Mouse (Mus musculus): ENCODE measurements at regions not wholly inside any gene's neighbourhood (a gene's known extent, or its start where the extent isn't known, plus 50 kb on each side); places are given as distances from the start of the nearest gene placed in this dataset.

DNA sequence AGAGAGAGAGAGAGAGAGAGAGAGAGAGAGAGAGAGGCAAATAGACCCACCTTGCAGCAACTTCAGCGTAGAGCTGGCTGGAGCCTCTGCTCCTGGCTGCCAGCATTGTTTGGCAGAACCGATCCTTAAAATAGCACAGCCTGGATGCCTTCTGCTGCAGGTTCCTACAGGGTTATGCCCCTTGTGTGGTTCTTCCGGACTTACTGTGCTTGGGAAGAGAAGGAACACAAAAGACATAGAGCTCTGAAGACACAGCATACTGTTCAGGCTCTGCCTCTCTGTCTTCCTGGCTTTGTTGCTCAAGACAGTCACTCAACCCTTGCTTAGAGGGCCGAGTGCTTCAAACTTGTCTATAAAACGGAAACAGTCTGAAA is 86.2 kb upstream of the Slc25a26 start:
- Histone ChIP-seq H3K27ac (no peak overlapping the region), H3K9ac (no peak overlapping the region), H3K9me3 (no peaks in the 10 kb centered on the region), H3K4me2 (no peak overlapping the region), H3K4me1 (peaks cover 6% of the 10 kb centered on the region; the same call in 1 of the 2 replicates), H3K4me3 (no peak overlapping the region), H3K27me3 (no peaks in the 10 kb centered on the region), H3K36me3 (no peaks in the 10 kb centered on the region)
- no peak for ATAC-seq (ENCODE audit: insufficient number of reproducible peaks, low FRiP score, low TSS enrichment, low read depth)
- 59% methylated on average over 5 of the region's 5 CpGs for WGBS

- Histone ChIP-seq H3K27ac (no peak overlapping the region), H3K4me2 (no peak overlapping the region), H3K27me3 (no peaks in the 10 kb centered on the region), H3K9me3 (no peaks in the 10 kb centered on the region), H3K9ac (no peak overlapping the region), H3K36me3 (no peaks in the 10 kb centered on the region), H3K4me1 (peaks cover 6% of the 10 kb centered on the region; the same call in 1 of the 2 replicates), H3K4me3 (no peak overlapping the region)
- WGBS = 59% methylated on average over 10 of the region's 10 CpGs
- ATAC-seq (ENCODE audit: insufficient number of reproducible peaks, low FRiP score, low TSS enrichment, low read depth) = no peak
These were observed 86.7 kb upstream of the Slc25a26 start for GRCm38 (mm10) chr6:94413297-94413986.

DNA sequence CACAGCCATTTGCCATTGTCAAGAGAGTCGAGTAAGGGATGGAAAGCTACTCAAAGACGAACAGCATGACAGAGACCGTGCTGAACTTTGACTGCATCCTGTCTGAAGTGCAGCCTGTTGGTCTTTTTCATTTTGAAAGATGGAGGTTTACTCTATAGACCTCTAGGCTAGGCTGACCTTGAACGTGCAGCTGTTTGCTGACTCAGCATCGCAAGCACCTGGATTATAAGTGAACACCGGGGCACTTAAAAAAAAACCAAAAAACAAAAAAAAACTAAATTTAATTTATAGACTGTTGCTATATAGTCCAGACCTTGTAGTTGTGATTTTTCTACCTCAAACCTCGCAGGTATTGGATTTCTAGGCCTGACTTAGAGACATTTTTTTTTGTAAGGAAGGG is 87.8 kb upstream of the Slc25a26 start:
- ATAC-seq (ENCODE audit: insufficient number of reproducible peaks, low FRiP score, low TSS enrichment, low read depth) = no peak
- H3K4me3 ChIP-seq = no peak overlapping the region
- H3K27ac ChIP-seq = no peak overlapping the region
- WGBS = 89% methylated on average over 7 of the region's 7 CpGs
- H3K9me3 ChIP-seq = no peaks in the 10 kb centered on the region
- no peak overlapping the region for H3K4me2 ChIP-seq
- H3K27me3 ChIP-seq = no peaks in the 10 kb centered on the region
- no peak overlapping the region for H3K9ac ChIP-seq
- peaks cover 6% of the 10 kb centered on the region; the same call in 1 of the 2 replicates for H3K4me1 ChIP-seq
- H3K36me3 ChIP-seq = no peaks in the 10 kb centered on the region

GRCm38 (mm10) chr6:94410480-94410879 is 89.7 kb upstream of the Slc25a26 start:
- peaks cover 6% of the 10 kb centered on the region; the same call in 1 of the 2 replicates for H3K4me1 ChIP-seq
- no peak overlapping the region for H3K4me3 ChIP-seq
- WGBS = 65% methylated on average over 2 of the region's 2 CpGs
- no peaks in the 10 kb centered on the region for H3K27me3 ChIP-seq
- no peak overlapping the region for H3K27ac ChIP-seq
- ATAC-seq (ENCODE audit: insufficient number of reproducible peaks, low FRiP score, low TSS enrichment, low read depth) = no peak
- H3K4me2 ChIP-seq = no peak overlapping the region
- no peaks in the 10 kb centered on the region for H3K36me3 ChIP-seq
- H3K9me3 ChIP-seq = no peaks in the 10 kb centered on the region
- H3K9ac ChIP-seq = no peak overlapping the region

GRCm38 (mm10) chr6:94408996-94409395 is 91.1 kb upstream of the Slc25a26 start:
- H3K4me2 ChIP-seq = no peak overlapping the region
- WGBS = 86% methylated on average over 2 of the region's 2 CpGs
- H3K9me3 ChIP-seq = no peaks in the 10 kb centered on the region
- H3K36me3 ChIP-seq = no peaks in the 10 kb centered on the region
- H3K27ac ChIP-seq = no peak overlapping the region
- H3K4me1 ChIP-seq = peaks cover 6% of the 10 kb centered on the region; the same call in 1 of the 2 replicates
- ATAC-seq (ENCODE audit: insufficient number of reproducible peaks, low FRiP score, low TSS enrichment, low read depth) = no peak
- no peak overlapping the region for H3K9ac ChIP-seq
- H3K27me3 ChIP-seq = no peaks in the 10 kb centered on the region
- no peak overlapping the region for H3K4me3 ChIP-seq

GRCm38 (mm10) chr6:94407751-94408150 is 92.4 kb upstream of the Slc25a26 start:
- no peaks in the 10 kb centered on the region for H3K4me1 ChIP-seq
- no peak overlapping the region for H3K4me2 ChIP-seq
- 71% methylated on average over 4 of the region's 4 CpGs for WGBS
- no peaks in the 10 kb centered on the region for H3K36me3 ChIP-seq
- H3K27ac ChIP-seq = no peak overlapping the region
- no peak for ATAC-seq (ENCODE audit: insufficient number of reproducible peaks, low FRiP score, low TSS enrichment, low read depth)
- no peak overlapping the region for H3K9ac ChIP-seq
- H3K9me3 ChIP-seq = no peaks in the 10 kb centered on the region
- no peaks in the 10 kb centered on the region for H3K27me3 ChIP-seq
- no peak overlapping the region for H3K4me3 ChIP-seq

DNA sequence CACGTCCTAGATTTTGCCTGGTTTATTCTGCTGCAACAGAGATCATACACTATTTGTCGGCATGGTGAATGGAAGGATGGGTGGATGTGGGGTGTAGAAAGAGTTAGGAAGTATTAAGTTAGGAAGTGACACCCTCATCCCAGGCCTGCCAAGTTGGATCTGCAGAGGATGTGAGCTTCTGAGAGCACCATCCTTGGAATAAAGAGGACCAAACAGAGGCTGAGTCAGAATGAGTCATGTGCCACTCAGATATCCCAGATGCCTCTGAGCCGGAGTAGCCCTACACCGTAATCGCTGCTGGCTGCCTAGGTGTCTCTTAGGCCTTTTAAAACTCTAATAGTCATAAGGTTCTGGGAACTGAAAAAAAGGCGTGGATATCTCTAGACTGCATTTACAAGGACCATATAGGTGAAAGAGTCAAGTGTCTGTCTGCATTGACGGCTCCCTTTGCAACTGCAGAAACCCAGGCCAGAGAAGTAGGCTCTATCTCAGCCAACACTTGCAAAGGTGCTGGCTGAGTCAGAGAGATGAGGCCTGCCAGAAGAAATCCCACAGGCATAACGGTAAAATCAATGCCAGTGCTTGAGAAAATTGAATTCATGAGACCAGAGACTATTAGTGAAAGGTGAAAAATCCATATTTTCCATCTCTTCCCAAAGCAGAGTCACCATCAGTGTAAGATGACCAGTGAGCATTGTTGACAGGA is 94.6 kb upstream of the Slc25a26 start:
- H3K4me2 ChIP-seq = no peak overlapping the region
- 61% methylated on average over 8 of the region's 8 CpGs for WGBS

DNA sequence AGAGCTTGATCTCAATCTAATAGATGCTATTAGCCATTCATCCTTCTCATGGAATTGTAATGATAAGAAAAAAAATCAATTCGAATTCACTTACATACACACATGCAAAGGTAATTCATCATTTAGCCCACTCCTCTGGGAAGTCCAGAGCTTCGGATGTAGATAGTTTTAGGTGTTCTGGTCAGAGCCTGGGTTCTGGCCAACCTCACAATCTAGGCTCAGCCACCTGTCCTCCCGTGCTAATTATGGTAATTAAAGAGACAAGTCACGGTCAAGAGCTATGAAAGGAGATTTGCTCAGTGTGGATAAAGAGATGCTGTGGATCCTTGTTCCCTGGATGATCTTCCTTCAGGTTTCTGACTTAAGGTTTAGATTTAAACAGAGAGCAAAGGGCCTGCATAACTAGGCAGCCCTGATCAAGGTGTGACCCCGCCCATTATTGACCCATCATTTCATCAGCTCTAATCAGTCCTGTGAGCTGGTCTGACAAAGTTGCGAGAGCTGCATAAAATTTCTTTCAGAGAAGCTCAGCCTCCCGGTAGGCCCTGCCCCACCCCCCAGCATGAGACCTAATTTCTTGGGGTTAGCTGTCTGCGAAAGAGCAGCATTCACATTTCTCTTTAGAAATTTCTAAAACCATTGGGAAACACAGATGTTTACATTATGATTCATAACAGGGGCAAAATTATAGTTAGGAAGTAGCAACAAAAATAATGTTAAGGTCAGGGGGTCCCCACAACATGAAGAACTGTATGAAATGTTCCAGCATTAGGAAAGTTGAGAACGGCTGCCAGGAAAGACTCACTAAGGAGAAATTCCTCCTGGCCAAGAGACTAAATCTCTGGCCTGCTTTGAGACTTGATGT is 98.3 kb upstream of the Slc25a26 start:
- H3K9ac ChIP-seq = no peak overlapping the region
- WGBS = 53% methylated on average over 9 of the region's 9 CpGs
- ATAC-seq (ENCODE audit: insufficient number of reproducible peaks, low FRiP score, low TSS enrichment, low read depth) = no peak
- no peak overlapping the region for H3K4me2 ChIP-seq
- no peak overlapping the region for H3K4me3 ChIP-seq
- no peaks in the 10 kb centered on the region for H3K27me3 ChIP-seq
- peaks cover 18% of the 10 kb centered on the region for H3K4me1 ChIP-seq
- H3K36me3 ChIP-seq = no peaks in the 10 kb centered on the region
- no peak overlapping the region for H3K27ac ChIP-seq
- no peaks in the 10 kb centered on the region for H3K9me3 ChIP-seq

More for the DNA sequence above, 94.6 kb upstream of the Slc25a26 start:
- H3K36me3 ChIP-seq = no peaks in the 10 kb centered on the region
- H3K9ac ChIP-seq = no peak overlapping the region
- H3K9me3 ChIP-seq = no peaks in the 10 kb centered on the region
- no peak for ATAC-seq (ENCODE audit: insufficient number of reproducible peaks, low FRiP score, low TSS enrichment, low read depth)
- no peaks in the 10 kb centered on the region for H3K27me3 ChIP-seq
- peaks cover 15% of the 10 kb centered on the region for H3K4me1 ChIP-seq
- no peak overlapping the region for H3K4me3 ChIP-seq
- no peak overlapping the region for H3K27ac ChIP-seq

DNA sequence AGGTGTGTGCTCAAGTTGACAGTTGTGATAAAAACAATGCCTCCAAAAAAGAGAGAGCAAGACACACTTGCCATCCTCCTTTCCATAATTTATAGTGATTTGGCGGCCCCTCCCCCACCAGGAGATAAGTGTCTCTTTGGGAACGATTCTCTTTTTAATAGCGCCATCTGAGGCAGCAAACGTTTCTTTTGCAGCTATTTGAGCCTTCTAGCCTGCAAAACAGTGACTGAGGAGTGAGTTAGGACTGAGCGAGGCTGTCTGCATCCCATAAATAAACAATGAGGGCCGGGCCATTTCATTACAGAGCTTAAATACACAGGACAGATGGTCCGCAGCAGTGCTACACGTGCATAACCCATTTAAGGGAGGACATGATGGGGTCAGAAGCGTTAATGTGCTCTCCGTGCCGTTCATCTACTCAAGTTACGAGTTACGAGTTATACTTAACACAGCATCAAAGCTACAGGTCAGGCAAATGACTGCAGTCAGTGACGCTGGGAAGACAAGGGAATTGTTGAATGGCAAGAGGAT is 99.0 kb upstream of the Slc25a26 start:
- H3K36me3 ChIP-seq = no peaks in the 10 kb centered on the region
- WGBS = 9% methylated on average over 14 of the region's 14 CpGs
- H3K4me2 ChIP-seq = peak overlapping the region; percentile 37; the same call in 1 of the 2 replicates
- H3K4me1 ChIP-seq = peaks cover 18% of the 10 kb centered on the region
- H3K27ac ChIP-seq = no peak overlapping the region
- no peaks in the 10 kb centered on the region for H3K9me3 ChIP-seq
- no peak for ATAC-seq (ENCODE audit: insufficient number of reproducible peaks, low FRiP score, low TSS enrichment, low read depth)
- H3K4me3 ChIP-seq = peak overlapping the region; percentile 6
- H3K27me3 ChIP-seq = no peaks in the 10 kb centered on the region
- no peak overlapping the region for H3K9ac ChIP-seq

- ATAC-seq (ENCODE audit: insufficient number of reproducible peaks, low FRiP score, low TSS enrichment, low read depth) = no peak
- peak overlapping the region; percentile 6 for H3K4me3 ChIP-seq
- WGBS = 14% methylated on average over 13 of the region's 13 CpGs
These were observed 99.6 kb upstream of the Slc25a26 start for GRCm38 (mm10) chr6:94400471-94401051.

DNA sequence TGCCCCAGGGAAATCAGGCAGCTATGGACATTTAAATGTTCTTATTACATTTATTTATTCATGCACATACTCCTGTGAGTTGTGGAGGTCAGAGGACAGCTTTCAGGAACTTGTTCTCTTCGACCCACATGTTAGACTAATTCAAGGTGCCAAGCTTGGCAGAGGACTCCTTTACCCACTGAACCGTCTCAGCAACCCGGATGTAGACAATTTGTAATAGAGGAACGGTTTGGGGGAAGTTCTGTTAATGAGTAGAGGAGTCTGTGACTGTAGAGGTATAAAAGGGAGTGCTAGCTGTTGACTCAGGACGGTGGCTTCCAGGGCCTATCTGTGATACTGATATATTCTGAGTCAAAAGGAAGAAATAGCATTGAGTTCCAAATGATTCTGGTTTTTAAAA is 107.4 kb upstream of the Magi1 start:
- no peaks in the 10 kb centered on the region for H3K9me3 ChIP-seq
- no peaks in the 10 kb centered on the region for H3K36me3 ChIP-seq
- 47% methylated on average over 5 of the region's 5 CpGs for WGBS
- no peak overlapping the region for H3K27ac ChIP-seq
- ATAC-seq (ENCODE audit: insufficient number of reproducible peaks, low FRiP score, low TSS enrichment, low read depth) = no peak
- no peak overlapping the region for H3K4me3 ChIP-seq
- no peak overlapping the region for H3K9ac ChIP-seq
- H3K27me3 ChIP-seq = no peaks in the 10 kb centered on the region
- no peak overlapping the region for H3K4me2 ChIP-seq
- no peaks in the 10 kb centered on the region for H3K4me1 ChIP-seq

More at GRCm38 (mm10) chr6:94400471-94401051, 99.6 kb upstream of the Slc25a26 start:
- H3K27ac ChIP-seq = no peak overlapping the region
- H3K27me3 ChIP-seq = no peaks in the 10 kb centered on the region
- H3K9me3 ChIP-seq = no peaks in the 10 kb centered on the region
- H3K4me2 ChIP-seq = peak overlapping the region; percentile 37
- H3K36me3 ChIP-seq = no peaks in the 10 kb centered on the region
- peaks cover 18% of the 10 kb centered on the region for H3K4me1 ChIP-seq
- no peak overlapping the region for H3K9ac ChIP-seq
